Mouse (Mus musculus) heart, postnatal 0 days (tissue): ENCODE data around the gene Tut7. TPM values are rescaled to one million over a fixed set of nuclear protein-coding genes. Genes with fewer than 3 reads are reported as not detected.
A peak's percentile ranks its signal among the peaks of the same experiment; 100 is the strongest.
"Not testable (repeated sequence)": the region's sequence is repeated elsewhere in the genome, so short reads cannot be mapped to it uniquely, and the experiment has no call there.

Source experiments
- ATAC-seq: fragments of 200-750 bp; cut with Nextera tagmentation; 2 replicates; pipeline ENCODE4 v1.8.0; 2017; ENCODE audit warnings: low read depth, moderate number of reproducible peaks, moderate library complexity; ENCODE audit not compliant: insufficient read depth
- DNase-seq: peaks from one replicate; pipeline ENCODE4 v3.0.0-alpha.2; 2016; ENCODE audit warnings: low spot score
- H3K27ac ChIP-seq: fragments of 300-500 bp; sonication (generic); 2 replicates; pipeline ENCODE4 v1.5.1; 2014; ENCODE audit warnings: low read depth, mild to moderate bottlenecking
- H3K27me3 ChIP-seq: fragments of 300-500 bp; sonication (generic); 2 replicates; pipeline ENCODE4 v1.6.1; 2014; ENCODE audit warnings: low read length, mixed read lengths; ENCODE audit not compliant: control insufficient read depth, insufficient read depth
- H3K36me3 ChIP-seq: fragments of 300-500 bp; sonication (generic); replicated peaks from 2 replicates; pipeline ENCODE4 v1.6.1; 2014; ENCODE audit warnings: low read length, mixed read lengths; ENCODE audit not compliant: control insufficient read depth, insufficient read depth
- H3K4me1 ChIP-seq: fragments of 300-500 bp; sonication (generic); 2 replicates; pipeline ENCODE4 v1.6.1; 2014; ENCODE audit warnings: antibody characterized with exemption; ENCODE audit not compliant: control insufficient read depth, insufficient read depth
- H3K4me2 ChIP-seq: fragments of 300-500 bp; sonication (generic); 2 replicates; pipeline ENCODE4 v1.6.1; 2014; ENCODE audit warnings: low read depth, mild to moderate bottlenecking, low read length, moderate library complexity
- H3K4me3 ChIP-seq: fragments of 300-500 bp; sonication (generic); 2 replicates; pipeline ENCODE4 v1.5.1; 2014; ENCODE audit warnings: low read depth, low read length
- H3K9ac ChIP-seq: fragments of 300-500 bp; sonication (generic); replicated peaks from 2 replicates; pipeline ENCODE4 v1.6.1; 2014; ENCODE audit warnings: low read depth, low read length, mixed read lengths
- H3K9me3 ChIP-seq: fragments of 300-500 bp; sonication (generic); replicated peaks from 2 replicates; pipeline ENCODE4 v1.6.1; 2016; ENCODE audit warnings: low read length; ENCODE audit not compliant: control insufficient read depth
- CTCF ChIP-seq: IDR thresholded peaks from 2 replicates; pipeline ENCODE4 v1.5.1; 2016; ENCODE audit warnings: antibody characterized with exemption, control low read depth, low read depth
- EP300 ChIP-seq: IDR thresholded peaks from 2 replicates; pipeline ENCODE4 v1.6.1; 2016; ENCODE audit warnings: antibody characterized with exemption, low read depth
- WGBS: fragments of 180-500 bp; shearing (Covaris S2); extraction: QIAGEN DNeasy Blood & Tissue Kit; methylation state at CpG from one replicate; pipeline ENCODE4 v1.1.7; 2014; 5-methylcytosine and 5-hydroxymethylcytosine counted together
- polyA plus RNA-seq: library from polyadenylated mRNA; unstranded; fragments of >200 nt; fragmentation: Nextera tagmentation; extraction: Ambion mirVana; gene quantifications from 2 replicates; pipeline ENCODE4 v1.2.1, GENCODE M21; 2015
- total RNA-seq: library from RNA; depleted of rRNA; stranded (reverse); fragments of >200 nt; gene quantifications from 2 replicates; pipeline ENCODE4 v1.2.3, GENCODE M21; 2014; ENCODE audit warnings: low replicate concordance

Gene Tut7
- total and polyA plus RNA-seq, 2 experiments from 2014 or later = 19.3 to 26.3 TPM

DNA sequence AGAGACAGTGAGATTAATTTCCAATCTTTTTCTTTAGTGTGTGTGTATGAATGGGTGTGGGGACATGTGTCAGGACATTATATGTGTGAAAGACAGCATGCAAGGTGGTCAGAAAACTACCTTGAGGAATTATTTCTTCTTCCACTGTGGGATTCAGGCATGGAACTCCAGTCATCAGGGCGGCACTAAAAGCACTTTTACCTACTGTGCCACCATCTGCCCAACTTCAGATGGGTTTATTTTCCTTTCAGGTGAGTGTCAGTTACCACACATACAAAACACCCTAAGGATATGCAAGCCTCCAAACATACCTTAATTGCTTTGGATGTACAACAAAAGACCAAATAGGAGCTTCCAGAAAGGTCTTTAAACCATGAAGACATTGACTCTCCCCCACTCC lies 28.2 kb downstream of the Tut7 start:
- TF ChIP-seq EP300 (no peak), CTCF (no peak)
- H3K36me3 ChIP-seq = peaks cover 98% of the 10 kb centered on the region
- 83% methylated on average over 1 of the region's 1 CpGs for WGBS

GRCm38 (mm10) chr13:59782145-59782544 lies 40.8 kb downstream of the Tut7 start, which contains the start of gene Gm49354:
Gm49354 (minus strand) TSS chr13:59782245.
- Histone ChIP-seq H3K9me3 (no peaks in the 10 kb centered on the region), H3K27me3 (no peaks in the 10 kb centered on the region), H3K27ac (no peak within 1 kb of the TSS), H3K4me1 (no peaks in the 10 kb centered on the region), H3K9ac (no peak within 1 kb of the TSS), H3K4me2 (no peak within 1 kb of the TSS), H3K36me3 (peaks cover 97% of the 10 kb centered on the region), H3K4me3 (no peak within 1 kb of the TSS)
- no peak for DNase-seq
- ATAC-seq = no peak
- TF ChIP-seq CTCF (no peak), EP300 (no peak)
- WGBS = 81% methylated on average over 7 of the region's 7 CpGs

More for the DNA sequence above, 28.2 kb downstream of the Tut7 start:
- Histone ChIP-seq H3K4me2 (no peak overlapping the region), H3K4me3 (no peak overlapping the region), H3K27ac (no peak overlapping the region), H3K9ac (no peak overlapping the region), H3K9me3 (no peaks in the 10 kb centered on the region), H3K4me1 (no peaks in the 10 kb centered on the region), H3K27me3 (no peaks in the 10 kb centered on the region)
- DNase-seq (no peak), ATAC-seq (no peak)

- peaks cover 89% of the 10 kb centered on the region for H3K36me3 ChIP-seq
- not testable (repeated sequence) for H3K27me3 ChIP-seq, H3K4me1 ChIP-seq, H3K4me2 ChIP-seq, H3K27ac ChIP-seq, DNase-seq, H3K4me3 ChIP-seq, ATAC-seq, H3K9me3 ChIP-seq, H3K9ac ChIP-seq
- WGBS = 94% methylated on average over 1 of the region's 1 CpGs
Measured at GRCm38 (mm10) chr13:59779744-59780264, 43.1 kb downstream of the Tut7 start.

DNA sequence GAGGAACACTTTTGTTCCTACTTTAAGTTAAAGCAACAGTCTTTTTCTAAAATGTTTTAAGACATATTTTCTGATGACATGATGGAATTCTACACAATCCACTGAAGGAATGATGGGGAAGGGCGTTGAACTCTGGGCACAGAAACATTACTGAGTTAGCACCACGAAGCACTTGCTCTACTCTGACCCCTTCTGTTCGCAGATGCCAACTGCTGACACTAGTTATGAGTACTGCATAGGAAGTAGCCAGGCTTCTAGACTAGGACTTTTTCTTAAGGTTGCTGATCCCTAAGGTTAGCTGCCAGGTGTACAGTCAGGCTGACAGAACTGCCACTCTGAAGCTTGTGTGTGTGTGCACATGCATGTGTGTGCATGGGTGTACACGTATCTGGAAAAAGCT lies 43.7 kb downstream of the Tut7 start:
- H3K27me3 ChIP-seq = no peaks in the 10 kb centered on the region
- H3K4me1 ChIP-seq = peaks cover 9% of the 10 kb centered on the region
- peaks cover 85% of the 10 kb centered on the region for H3K36me3 ChIP-seq
- H3K4me2 ChIP-seq = no peak overlapping the region
- no peak overlapping the region for H3K4me3 ChIP-seq
- H3K9ac ChIP-seq = no peak overlapping the region
- H3K9me3 ChIP-seq = no peaks in the 10 kb centered on the region
- H3K27ac ChIP-seq = no peak overlapping the region
- WGBS = 84% methylated on average over 4 of the region's 4 CpGs
- TF ChIP-seq EP300 (no peak), CTCF (peak; percentile 26; the same call in 1 of the 2 replicates)
- ATAC-seq = no peak; the same call in 1 of the 2 replicates
- no peak for DNase-seq

DNA sequence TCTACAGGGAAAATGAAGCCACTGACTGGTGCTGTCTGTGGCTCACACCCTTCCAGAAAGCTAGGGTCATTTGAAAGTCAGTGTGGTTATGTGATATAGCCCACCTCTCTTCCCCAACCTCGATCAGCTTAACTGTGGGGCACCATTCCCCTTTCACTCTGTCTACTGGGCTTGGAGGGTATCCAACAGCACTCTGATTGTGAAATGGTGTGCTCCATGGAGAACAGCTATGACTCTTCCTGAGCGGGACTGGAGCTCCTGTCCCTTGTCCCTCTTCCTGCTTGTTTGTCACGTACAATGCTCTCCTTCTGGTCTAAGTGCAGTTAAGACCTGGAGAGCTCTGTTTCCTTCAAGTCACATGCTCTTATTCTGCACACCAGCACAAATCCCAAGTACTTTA lies 47.8 kb downstream of the Tut7 start:
- no peaks in the 10 kb centered on the region for H3K9me3 ChIP-seq
- no peak overlapping the region for H3K4me3 ChIP-seq
- peak overlapping the region; percentile 77 for H3K27ac ChIP-seq
- peak; percentile 24 for DNase-seq
- 32% methylated on average over 3 of the region's 3 CpGs for WGBS
- H3K36me3 ChIP-seq = peaks cover 66% of the 10 kb centered on the region
- no peaks in the 10 kb centered on the region for H3K27me3 ChIP-seq
- H3K9ac ChIP-seq = no peak overlapping the region
- 0 out of 2 replicates have a peak, but pooled peaks have one; percentile 9 for ATAC-seq
- peaks cover 22% of the 10 kb centered on the region for H3K4me1 ChIP-seq
- H3K4me2 ChIP-seq = no peak overlapping the region
- no peak for TF ChIP-seq CTCF
- no peak for TF ChIP-seq EP300

GRCm38 (mm10) chr13:59771257-59771656 lies 51.7 kb downstream of the Tut7 start:
- peak; percentile 95 for DNase-seq
- H3K36me3 ChIP-seq = peaks cover 28% of the 10 kb centered on the region
- peak overlapping the region; percentile 61 for H3K4me2 ChIP-seq
- peak overlapping the region; percentile 98 for H3K9ac ChIP-seq
- no peak for TF ChIP-seq CTCF
- no peak; the same call in 1 of the 2 replicates for TF ChIP-seq EP300
- H3K4me1 ChIP-seq = peaks cover 46% of the 10 kb centered on the region
- peak overlapping the region; percentile 94; the same call in 1 of the 2 replicates for H3K4me3 ChIP-seq
- H3K27me3 ChIP-seq = no peaks in the 10 kb centered on the region
- H3K9me3 ChIP-seq = no peaks in the 10 kb centered on the region
- H3K27ac ChIP-seq = peak overlapping the region; percentile 97
- 3% methylated on average over 9 of the region's 9 CpGs for WGBS
- ATAC-seq = peak; percentile 19; the same call in 1 of the 2 replicates
